Mouse (Mus musculus) forelimb bud, embryonic 11.5 days (tissue): ENCODE results near the gene Gm20388.

ENCODE experiments used
- DNase-seq: peaks from one replicate; pipeline ENCODE4 v3.0.0-alpha.2; 2012; ENCODE audit warnings: low read depth, low spot score

Gene Gm20388

GRCm38 (mm10) chr8:119960531-119961104 lies 50.0 kb downstream of the Gm20388 start:
- no peak for DNase-seq

- no peak for DNase-seq
These were observed 54.2 kb downstream of the Gm20388 start for GRCm38 (mm10) chr8:119964859-119965258.

GRCm38 (mm10) chr8:119967435-119967834 lies 56.8 kb downstream of the Gm20388 start:
- DNase-seq: no peak

GRCm38 (mm10) chr8:119970169-119970568 lies 59.5 kb downstream of the Gm20388 start:
- DNase-seq: no peak

- DNase-seq: no peak
These were observed 61.9 kb downstream of the Gm20388 start for GRCm38 (mm10) chr8:119972558-119972957.

- no peak for DNase-seq
These were observed 68.2 kb downstream of the Gm20388 start for GRCm38 (mm10) chr8:119978770-119979381.

- no peak for DNase-seq
These were observed 70.6 kb downstream of the Gm20388 start for GRCm38 (mm10) chr8:119981253-119981652.

- no peak for DNase-seq
These were observed 73.4 kb downstream of the Gm20388 start for GRCm38 (mm10) chr8:119984085-119984484.

- no peak for DNase-seq
These were observed 75.5 kb downstream of the Gm20388 start for GRCm38 (mm10) chr8:119986174-119986573.

- DNase-seq: no peak
These were observed 77.4 kb downstream of the Gm20388 start for GRCm38 (mm10) chr8:119988087-119988486.

- DNase-seq: peak; percentile 83
These were observed 81.6 kb downstream of the Gm20388 start, which contains the start of gene Crispld2 for GRCm38 (mm10) chr8:119992249-119992648. Crispld2 (plus strand) TSS chr8:119992438.

GRCm38 (mm10) chr8:119994114-119994513 lies 83.5 kb downstream of the Gm20388 start:
- no peak for DNase-seq

GRCm38 (mm10) chr8:119994556-119994955 lies 83.9 kb downstream of the Gm20388 start:
- DNase-seq: no peak

- DNase-seq: no peak
These were observed 86.6 kb downstream of the Gm20388 start for GRCm38 (mm10) chr8:119997266-119997665.

GRCm38 (mm10) chr8:120000461-120000860 lies 89.8 kb downstream of the Gm20388 start:
- no peak for DNase-seq

- DNase-seq: no peak
These were observed 91.1 kb downstream of the Gm20388 start for GRCm38 (mm10) chr8:120001712-120002111.

- DNase-seq: no peak
These were observed 91.7 kb downstream of the Gm20388 start for GRCm38 (mm10) chr8:120002348-120002747.

GRCm38 (mm10) chr8:120004154-120004702 lies 93.6 kb downstream of the Gm20388 start:
- no peak for DNase-seq

- DNase-seq: no peak
These were observed 94.2 kb downstream of the Gm20388 start for GRCm38 (mm10) chr8:120004705-120005381.

- no peak for DNase-seq
These were observed 96.1 kb downstream of the Gm20388 start for GRCm38 (mm10) chr8:120006645-120007160.

- no peak for DNase-seq
These were observed 96.5 kb downstream of the Gm20388 start for GRCm38 (mm10) chr8:120007178-120007577.

GRCm38 (mm10) chr8:120009284-120009683 lies 98.6 kb downstream of the Gm20388 start:
- DNase-seq: no peak
